Comparison of ENCODE assay signal across 13 mouse cellular contexts in genomic region chr14:16927136-16927535, GRCm38 (mm10).
A peak's percentile ranks its signal among the peaks of the same experiment; 100 is the strongest.
DNase-seq lines count a peak whose midpoint lies in the region.
"Had no signal": no experiment of that assay in that cellular context is flagged by ENCODE, and none has a peak within 500 bp of the region (broad histone marks: within the 10 kb centered on the region; RNA-seq: fewer than 3 reads in every experiment).

No protein-coding gene starts in this region.

- peak; percentile 23 for DNase-seq in adrenal gland, adult 2 months
- DNase-seq in adrenal gland, postnatal 14 days: no peak
- peak; percentile 15 to 18 for DNase-seq in adrenal gland, postnatal 36 days
- no peak for DNase-seq in adrenal gland, postnatal 10 days
- DNase-seq in heart, adult 9 months (ENCODE audit: low spot score in 2 of 2): no peak
- DNase-seq: adrenal gland, postnatal 25 days; cerebellum, adult 11 months; cerebellum, adult 18-20 months; cerebellum, adult 8-10 months; cerebellum, adult 9-11 months; cerebellum, postnatal 14 days; cerebellum, postnatal 36 days; embryo, embryonic 11 days had no signal

Comparison
In these comparisons a context has a peak if more than half of its experiments do, and no peak if none do; other contexts are left out.
1. DNase-seq: peak in adrenal gland, adult 2 months (single experiment) and adrenal gland, postnatal 36 days (2 of 2); none in adrenal gland, postnatal 14 days (single experiment), adrenal gland, postnatal 10 days (single experiment) and heart, adult 9 months (0 of 2).